Mouse (Mus musculus): ENCODE data around the gene Tymp. TPM values are rescaled to one million over a fixed set of nuclear protein-coding genes. Genes with fewer than 3 reads are reported as not detected.

The Tymp gene
- polyA plus RNA-seq, 1 experiment from 2014 or later: 2.1 TPM

GRCm38 (mm10) chr15:89343325-89343724 is 33.5 kb downstream of the Tymp start:
- DNase-seq (ENCODE audit: low spot score) (no peak), ATAC-seq (no peak)
- TF ChIP-seq CTCF (IDR thresholded peaks at IDR 0.05) (peak; percentile 50), EP300 (IDR thresholded peaks at IDR 0.05) (no peak)

GRCm38 (mm10) chr15:89341678-89342077 is 35.2 kb downstream of the Tymp start:
- TF ChIP-seq EP300 (IDR thresholded peaks at IDR 0.05) (no peak), CTCF (IDR thresholded peaks at IDR 0.05) (no peak)
- no peaks in the 10 kb centered on the region for H3K4me1 ChIP-seq (ENCODE audit: insufficient read depth, low read depth, low read length)
- no peak overlapping the region for H3K9ac ChIP-seq (replicated peaks; ENCODE audit: low read depth)
- 45% methylated on average over 1 of the region's 1 CpGs for WGBS
- H3K4me2 ChIP-seq (replicated peaks; ENCODE audit: low read depth, low read length): no peak overlapping the region
- no peak for DNase-seq (ENCODE audit: low spot score)
- no peak for ATAC-seq
- no peaks in the 10 kb centered on the region for H3K36me3 ChIP-seq (ENCODE audit: insufficient read depth, low read length)
- no peak overlapping the region for H3K4me3 ChIP-seq (ENCODE audit: low read depth, low read length)
- H3K27ac ChIP-seq (ENCODE audit: low read length): no peak overlapping the region
- no peaks in the 10 kb centered on the region for H3K9me3 ChIP-seq (ENCODE audit: low read length)
- no peaks in the 10 kb centered on the region for H3K27me3 ChIP-seq (replicated peaks; ENCODE audit: insufficient read depth, low read length)

More at GRCm38 (mm10) chr15:89343325-89343724, 33.5 kb downstream of the Tymp start:
- Histone ChIP-seq H3K9ac (replicated peaks; ENCODE audit: low read depth) (no peak overlapping the region), H3K9me3 (ENCODE audit: low read length) (no peaks in the 10 kb centered on the region), H3K4me1 (ENCODE audit: insufficient read depth, low read depth, low read length) (no peaks in the 10 kb centered on the region), H3K4me2 (replicated peaks; ENCODE audit: low read depth, low read length) (no peak overlapping the region), H3K36me3 (ENCODE audit: insufficient read depth, low read length) (no peaks in the 10 kb centered on the region), H3K4me3 (ENCODE audit: low read depth, low read length) (no peak overlapping the region), H3K27me3 (replicated peaks; ENCODE audit: insufficient read depth, low read length) (no peaks in the 10 kb centered on the region), H3K27ac (ENCODE audit: low read length) (no peak overlapping the region)
- WGBS: 82% methylated on average over 3 of the region's 3 CpGs

GRCm38 (mm10) chr15:89340136-89340535 is 36.7 kb downstream of the Tymp start:
- no peaks in the 10 kb centered on the region for H3K9me3 ChIP-seq (ENCODE audit: low read length)
- no peak overlapping the region for H3K4me2 ChIP-seq (replicated peaks; ENCODE audit: low read depth, low read length)
- H3K36me3 ChIP-seq (ENCODE audit: insufficient read depth, low read length): no peaks in the 10 kb centered on the region
- no peak overlapping the region for H3K27ac ChIP-seq (ENCODE audit: low read length)
- no peak overlapping the region for H3K9ac ChIP-seq (replicated peaks; ENCODE audit: low read depth)
- H3K27me3 ChIP-seq (replicated peaks; ENCODE audit: insufficient read depth, low read length): no peaks in the 10 kb centered on the region
- no peak overlapping the region for H3K4me3 ChIP-seq (ENCODE audit: low read depth, low read length)
- no peak for DNase-seq (ENCODE audit: low spot score)
- TF ChIP-seq EP300 (IDR thresholded peaks at IDR 0.05) (no peak), CTCF (IDR thresholded peaks at IDR 0.05) (no peak)
- no peaks in the 10 kb centered on the region for H3K4me1 ChIP-seq (ENCODE audit: insufficient read depth, low read depth, low read length)
- no peak for ATAC-seq
- 69% methylated on average over 3 of the region's 3 CpGs for WGBS

GRCm38 (mm10) chr15:89339696-89340095 is 37.1 kb downstream of the Tymp start:
- H3K4me3 ChIP-seq (ENCODE audit: low read depth, low read length): no peak overlapping the region
- no peak overlapping the region for H3K9ac ChIP-seq (replicated peaks; ENCODE audit: low read depth)
- no peaks in the 10 kb centered on the region for H3K36me3 ChIP-seq (ENCODE audit: insufficient read depth, low read length)
- H3K27ac ChIP-seq (ENCODE audit: low read length): no peak overlapping the region
- no peak overlapping the region for H3K4me2 ChIP-seq (replicated peaks; ENCODE audit: low read depth, low read length)
- WGBS: 81% methylated on average over 2 of the region's 2 CpGs
- ATAC-seq (no peak), DNase-seq (ENCODE audit: low spot score) (no peak)
- H3K4me1 ChIP-seq (ENCODE audit: insufficient read depth, low read depth, low read length): no peaks in the 10 kb centered on the region
- TF ChIP-seq CTCF (IDR thresholded peaks at IDR 0.05) (no peak), EP300 (IDR thresholded peaks at IDR 0.05) (no peak)
- H3K9me3 ChIP-seq (ENCODE audit: low read length): no peaks in the 10 kb centered on the region
- H3K27me3 ChIP-seq (replicated peaks; ENCODE audit: insufficient read depth, low read length): no peaks in the 10 kb centered on the region

GRCm38 (mm10) chr15:89336422-89336821 is 40.4 kb downstream of the Tymp start:
- Histone ChIP-seq H3K4me3 (ENCODE audit: low read depth, low read length) (no peak overlapping the region), H3K4me1 (ENCODE audit: insufficient read depth, low read depth, low read length) (no peaks in the 10 kb centered on the region), H3K9me3 (ENCODE audit: low read length) (no peaks in the 10 kb centered on the region), H3K27me3 (replicated peaks; ENCODE audit: insufficient read depth, low read length) (no peaks in the 10 kb centered on the region), H3K4me2 (replicated peaks; ENCODE audit: low read depth, low read length) (no peak overlapping the region), H3K9ac (replicated peaks; ENCODE audit: low read depth) (no peak overlapping the region), H3K36me3 (ENCODE audit: insufficient read depth, low read length) (no peaks in the 10 kb centered on the region), H3K27ac (ENCODE audit: low read length) (no peak overlapping the region)
- no peak for DNase-seq (ENCODE audit: low spot score)
- no peak for ATAC-seq
- TF ChIP-seq CTCF (IDR thresholded peaks at IDR 0.05) (no peak), EP300 (IDR thresholded peaks at IDR 0.05) (no peak)
- 81% methylated on average over 14 of the region's 14 CpGs for WGBS

- H3K9ac ChIP-seq (replicated peaks; ENCODE audit: low read depth): no peak overlapping the region
- no peak overlapping the region for H3K4me3 ChIP-seq (ENCODE audit: low read depth, low read length)
- H3K4me2 ChIP-seq (replicated peaks; ENCODE audit: low read depth, low read length): no peak overlapping the region
- no peaks in the 10 kb centered on the region for H3K36me3 ChIP-seq (ENCODE audit: insufficient read depth, low read length)
- H3K27ac ChIP-seq (ENCODE audit: low read length): no peak overlapping the region
- H3K27me3 ChIP-seq (replicated peaks; ENCODE audit: insufficient read depth, low read length): no peaks in the 10 kb centered on the region
- WGBS: 77% methylated on average over 17 of the region's 17 CpGs
- no peaks in the 10 kb centered on the region for H3K9me3 ChIP-seq (ENCODE audit: low read length)
- H3K4me1 ChIP-seq (ENCODE audit: insufficient read depth, low read depth, low read length): no peaks in the 10 kb centered on the region
- DNase-seq (ENCODE audit: low spot score) (no peak), ATAC-seq (no peak)
- no peak for TF ChIP-seq CTCF (IDR thresholded peaks at IDR 0.05)
- TF ChIP-seq EP300 (IDR thresholded peaks at IDR 0.05): no peak
Observed at GRCm38 (mm10) chr15:89334774-89335537, 41.9 kb downstream of the Tymp start.
